Mouse (Mus musculus): ENCODE data around the gene Lrp4.

Lrp4 gene

DNA sequence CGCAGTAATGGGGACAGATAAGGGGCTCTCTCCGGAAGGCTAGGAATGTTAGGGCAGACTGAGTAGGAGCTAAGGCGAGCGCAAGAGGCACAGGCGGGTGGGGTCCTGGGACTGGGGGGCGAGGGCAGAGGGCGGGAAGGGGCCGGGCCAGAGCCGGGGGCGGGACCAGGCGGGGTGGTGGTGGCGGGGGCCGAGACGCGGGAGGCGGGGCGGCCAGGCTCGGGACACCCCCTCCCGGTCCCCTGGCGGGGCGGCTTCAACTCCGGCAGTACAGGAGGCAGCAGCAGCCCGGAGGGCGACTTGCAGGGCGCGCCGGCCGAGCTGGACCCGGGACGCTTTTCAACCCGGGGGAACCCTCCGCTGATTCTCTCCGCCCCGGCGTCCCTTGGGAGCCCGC is at the start of gene Lrp4:
TSS of gene Lrp4 (plus strand) at position 253 of the 397 bp plus-strand sequence.
- DNase-seq: peak; percentile 74

DNA sequence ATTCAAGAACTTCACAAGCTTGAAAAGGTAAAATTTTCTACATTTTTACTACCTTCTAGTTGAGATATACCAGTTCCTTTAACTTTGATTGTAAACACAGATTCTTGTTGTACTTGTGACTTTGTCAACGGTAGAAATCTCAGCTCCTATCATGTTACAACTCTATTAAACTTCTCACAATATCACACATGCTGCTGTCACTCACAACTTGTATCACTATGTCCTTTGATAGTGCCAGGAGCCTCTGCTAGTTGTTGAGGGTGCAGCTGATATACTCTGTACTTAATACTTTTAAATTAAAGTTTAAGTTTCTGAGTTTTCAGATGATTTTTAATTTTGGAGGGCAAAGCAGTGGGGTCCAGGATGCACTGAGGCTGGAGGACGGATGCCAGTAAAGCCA is 49.3 kb upstream of the Lrp4 start:
- DNase-seq: no peak

GRCm38 (mm10) chr2:91411473-91411872 is 45.8 kb upstream of the Lrp4 start:
- DNase-seq: no peak

DNA sequence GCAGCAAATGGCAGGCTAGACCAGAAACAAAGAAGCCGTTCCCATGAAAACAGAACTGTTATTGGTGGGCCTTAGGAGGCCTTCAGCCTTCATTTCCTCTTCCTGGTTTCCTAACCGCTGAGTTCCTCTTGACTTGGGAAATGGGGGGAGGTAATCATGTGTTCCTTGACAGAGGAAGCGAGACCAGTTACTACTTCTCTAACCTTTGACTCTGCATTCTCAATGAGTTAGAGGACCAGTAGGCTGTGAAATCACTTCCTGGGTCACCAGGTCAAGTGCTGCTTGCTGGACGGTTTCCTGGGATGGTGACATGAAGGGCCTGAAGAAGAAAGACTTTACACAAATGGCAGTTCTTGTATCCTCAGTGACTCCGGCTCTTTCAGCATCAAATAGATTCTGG is 45.0 kb upstream of the Lrp4 start:
- peak; percentile 20 for DNase-seq

GRCm38 (mm10) chr2:91413811-91414210 is 43.5 kb upstream of the Lrp4 start:
- no peak for DNase-seq

DNA sequence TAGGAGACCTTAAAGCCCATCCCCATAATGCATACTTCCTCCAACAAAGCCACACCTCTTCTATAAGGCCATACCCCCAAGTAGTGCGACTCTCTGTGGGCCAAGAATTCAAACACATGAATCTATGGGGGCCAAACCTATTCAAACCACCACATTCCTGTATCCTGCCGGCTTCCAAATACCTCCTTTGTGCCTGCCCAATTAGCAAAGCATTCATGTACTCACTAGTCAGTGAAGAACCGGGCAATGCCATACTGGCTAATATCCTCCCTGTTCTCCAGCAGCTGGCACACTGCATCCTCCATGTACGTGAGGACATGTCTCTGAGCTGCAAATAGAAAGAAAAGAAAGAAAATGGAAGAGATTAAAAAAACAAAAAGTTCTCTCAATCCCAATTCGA is 35.7 kb upstream of the Lrp4 start:
- DNase-seq: no peak

GRCm38 (mm10) chr2:91424061-91424720 is 33.1 kb upstream of the Lrp4 start:
- no peak for DNase-seq

DNA sequence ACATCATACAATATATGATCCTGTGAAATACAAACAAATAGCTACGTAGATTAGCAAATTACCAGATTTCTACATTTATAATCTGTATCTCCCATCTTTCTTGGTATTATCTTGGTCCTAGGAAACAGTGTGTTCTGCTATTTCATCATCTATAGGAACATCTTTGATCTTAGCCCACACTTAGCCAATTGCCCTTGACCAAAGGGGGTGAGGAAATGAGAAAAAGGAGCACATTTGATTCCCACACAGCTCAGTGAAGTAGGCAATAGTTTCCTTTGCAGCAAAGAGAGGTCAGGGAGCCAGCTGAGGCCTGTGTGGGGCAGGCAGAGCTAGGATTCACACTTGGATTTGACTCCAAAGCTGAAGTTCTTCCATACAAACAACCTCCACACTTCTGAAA is 31.0 kb upstream of the Lrp4 start:
- DNase-seq: no peak

DNA sequence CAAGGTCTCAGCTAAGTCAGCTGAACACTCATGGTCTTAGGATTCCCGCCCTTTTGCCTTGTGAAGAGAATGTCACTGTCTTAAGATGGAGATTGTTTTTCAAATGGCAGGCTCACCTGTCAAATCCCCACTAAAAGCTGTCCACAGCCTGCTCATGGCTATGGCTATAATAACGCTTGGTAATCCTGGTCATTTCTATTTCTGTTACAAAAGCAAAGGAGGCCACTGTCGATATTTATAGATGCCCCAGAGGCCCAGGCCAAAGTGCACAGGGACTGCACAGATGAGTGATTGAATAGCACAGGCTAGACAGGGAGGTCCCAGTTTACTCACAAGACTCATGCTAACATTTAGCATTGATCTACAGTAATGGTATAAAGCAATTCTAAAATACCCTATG is 28.2 kb upstream of the Lrp4 start:
- DNase-seq: no peak

GRCm38 (mm10) chr2:91429915-91430599 is 27.3 kb upstream of the Lrp4 start:
- DNase-seq: no peak

- no peak for DNase-seq
Measured at GRCm38 (mm10) chr2:91430600-91430919, 26.8 kb upstream of the Lrp4 start.

GRCm38 (mm10) chr2:91436713-91437112 is 20.6 kb upstream of the Lrp4 start:
- DNase-seq: no peak

DNA sequence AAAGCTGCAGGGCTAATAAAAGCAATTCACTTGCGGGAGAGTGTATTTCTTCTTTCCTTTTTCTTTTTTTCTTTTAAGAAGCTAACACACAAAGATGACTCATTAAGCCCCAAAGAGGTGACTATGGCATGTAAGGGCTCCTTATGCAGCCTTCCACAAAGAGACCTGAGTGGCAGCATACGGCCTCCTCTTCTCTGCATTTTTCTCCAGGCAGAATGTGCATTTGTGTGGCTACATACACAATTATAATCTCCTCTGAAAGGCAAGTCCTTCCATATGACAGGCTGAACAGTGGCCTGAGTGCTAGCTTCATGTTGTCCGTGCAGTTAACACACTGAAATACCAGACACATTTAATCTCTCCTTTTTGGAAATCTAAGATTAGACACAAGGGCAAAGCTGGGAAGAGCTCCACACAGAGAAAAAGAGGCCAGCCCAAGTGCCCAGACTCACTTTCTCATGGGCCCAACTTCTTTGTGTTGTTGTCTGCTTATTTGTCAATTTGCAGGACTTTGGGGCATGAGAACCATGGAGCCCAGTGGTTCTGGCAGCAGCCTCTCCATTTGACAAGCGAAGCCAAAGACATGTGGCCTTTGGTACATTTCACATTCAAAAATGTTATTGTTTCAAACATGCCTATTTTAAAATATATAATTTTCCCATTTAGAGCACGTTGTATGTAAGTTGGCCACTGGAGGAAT is 20.0 kb upstream of the Lrp4 start:
- DNase-seq: no peak

- DNase-seq: no peak
Measured at GRCm38 (mm10) chr2:91439271-91439670, 18.0 kb upstream of the Lrp4 start.

- DNase-seq: no peak
Measured at GRCm38 (mm10) chr2:91439876-91440275, 17.4 kb upstream of the Lrp4 start.

- no peak for DNase-seq
Measured at GRCm38 (mm10) chr2:91440686-91441085, 16.6 kb upstream of the Lrp4 start.

- no peak for DNase-seq
Measured at GRCm38 (mm10) chr2:91441715-91442114, 15.6 kb upstream of the Lrp4 start.

DNA sequence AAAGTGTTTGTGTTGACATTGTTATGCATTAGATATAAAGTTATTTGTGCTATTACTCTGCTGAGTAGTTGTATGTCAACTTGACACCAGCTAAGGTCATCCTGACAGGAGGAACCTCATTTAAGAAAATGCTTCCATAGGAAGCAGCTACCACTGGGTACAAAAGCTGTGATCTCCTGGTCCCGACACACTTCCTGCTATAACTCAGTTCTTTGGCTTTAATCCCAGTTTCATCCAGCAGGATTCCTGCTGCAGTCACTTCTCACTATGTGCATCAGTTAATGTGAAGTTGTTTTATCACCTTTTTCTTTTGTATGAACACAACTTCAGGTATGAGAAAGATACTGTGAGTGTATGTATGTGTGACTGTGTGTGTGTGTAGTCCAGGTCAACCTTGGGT is 15.1 kb upstream of the Lrp4 start:
- DNase-seq: no peak

DNA sequence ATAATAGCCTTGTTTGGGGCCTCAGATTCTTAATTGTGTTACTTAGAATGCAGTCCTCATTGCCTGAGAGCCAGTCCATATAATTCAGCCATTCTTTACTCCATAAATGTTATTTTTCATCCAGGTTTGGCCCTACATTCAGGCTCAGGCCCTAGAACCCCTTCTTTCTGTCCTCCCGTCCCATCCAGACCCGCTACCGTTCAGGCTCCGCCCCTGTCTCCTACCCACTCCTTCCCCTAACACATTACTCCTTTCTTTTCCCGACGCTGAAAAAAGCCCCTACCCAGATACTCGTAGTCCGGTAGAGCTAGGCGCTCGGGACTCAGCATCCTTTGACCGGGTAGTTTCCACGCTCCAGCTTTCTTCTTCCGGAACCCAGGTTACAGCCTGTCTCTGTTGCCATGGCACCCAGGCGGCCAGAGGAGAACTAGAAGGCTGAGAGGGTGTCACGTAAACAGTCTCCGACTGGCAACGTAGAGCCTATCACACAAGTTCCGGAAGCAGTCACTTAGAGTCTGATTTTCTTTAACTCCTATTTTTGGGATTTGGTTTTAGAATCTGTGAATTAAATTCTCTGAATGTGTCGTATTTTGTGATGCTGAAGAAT is 12.9 kb upstream of the Lrp4 start, which contains the start of gene 1110051M20Rik:
TSS of gene 1110051M20Rik (minus strand) at position 419 of the 607 bp plus-strand sequence.
- DNase-seq: peak; percentile 89

- DNase-seq: no peak
Measured at GRCm38 (mm10) chr2:91449662-91450061, 7.6 kb upstream of the Lrp4 start.

DNA sequence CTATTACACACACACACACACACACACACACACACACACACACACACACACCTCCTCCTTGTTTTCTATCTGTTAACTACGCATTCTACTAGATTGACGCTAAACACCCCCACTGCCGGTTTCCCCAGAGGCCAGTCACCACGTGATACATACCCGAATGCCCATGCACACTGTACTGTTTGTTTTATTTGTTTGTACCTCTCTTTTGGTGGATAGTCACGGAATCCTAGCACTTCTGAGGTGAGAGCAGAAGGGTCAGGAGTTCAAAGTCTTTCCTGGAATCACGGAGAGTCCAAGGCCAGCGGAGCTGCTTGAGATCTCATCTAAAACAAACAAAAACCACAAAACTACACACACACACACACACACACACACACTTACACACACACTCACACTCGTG is 7.0 kb upstream of the Lrp4 start:
- DNase-seq: peak; percentile 46

DNA sequence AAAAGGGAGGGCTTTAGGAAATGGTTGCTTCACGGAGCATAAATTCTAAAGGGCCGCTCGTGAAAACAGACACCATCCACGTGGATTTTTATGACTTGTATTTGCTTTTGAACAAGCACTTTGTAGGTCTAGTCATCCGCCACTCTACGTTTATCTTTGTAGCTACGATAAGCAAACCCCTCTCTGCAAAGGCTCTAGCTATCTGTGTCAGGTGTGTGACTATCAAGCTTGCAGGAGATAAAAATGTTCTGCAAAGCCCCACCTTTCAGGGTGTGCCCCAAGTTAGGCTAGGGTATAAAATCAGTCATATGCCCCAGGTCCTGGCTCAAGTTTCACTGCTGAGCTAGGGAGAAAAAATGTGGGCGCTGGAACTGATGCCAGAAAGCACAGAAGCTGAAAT is 4.7 kb upstream of the Lrp4 start:
- DNase-seq: peak; percentile 17

DNA sequence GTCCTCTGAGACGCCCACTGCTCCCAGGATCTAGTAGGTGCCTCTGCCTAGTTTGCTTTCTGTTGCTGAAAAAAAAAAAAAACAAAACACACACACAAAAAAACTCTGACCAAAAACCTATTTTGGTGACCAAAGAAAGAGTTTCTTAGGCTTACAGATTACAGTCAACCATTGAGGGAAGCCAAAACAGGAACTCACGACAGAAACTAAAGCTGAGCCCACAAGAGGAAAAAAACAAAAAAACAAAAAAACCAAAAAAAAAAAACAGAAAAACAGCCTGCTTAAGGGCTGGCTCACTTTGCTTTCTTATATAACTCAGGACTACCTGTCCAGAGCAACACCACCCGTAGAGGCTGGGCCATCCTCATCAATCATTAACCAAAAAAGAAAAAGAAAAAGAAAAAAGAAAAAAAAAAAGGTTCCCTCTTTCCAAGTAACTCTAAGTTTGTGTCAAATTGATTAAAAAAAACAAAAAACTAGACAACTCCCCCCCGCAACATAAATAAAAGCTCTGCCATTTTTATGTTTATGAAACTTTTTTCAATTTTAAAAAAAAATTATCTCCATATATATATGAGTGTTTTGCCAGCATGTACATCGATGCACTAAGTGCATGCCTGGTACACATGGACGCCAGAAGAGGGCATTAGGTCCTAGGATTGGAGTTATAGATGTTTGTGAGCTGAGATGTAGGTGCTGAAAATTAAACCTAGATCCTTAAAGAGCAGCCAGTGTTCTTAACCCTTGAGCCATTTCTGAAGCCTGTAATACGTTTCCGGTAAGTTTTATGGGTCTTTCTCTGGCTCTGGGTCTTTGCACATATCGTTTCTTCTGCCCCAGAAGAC is 3.9 kb upstream of the Lrp4 start:
- peak; percentile 2 for DNase-seq

Measured in kidney, adult 18-20 months (tissue).